Mouse (Mus musculus): ENCODE measurements around the gene Zfp69.

DNA sequence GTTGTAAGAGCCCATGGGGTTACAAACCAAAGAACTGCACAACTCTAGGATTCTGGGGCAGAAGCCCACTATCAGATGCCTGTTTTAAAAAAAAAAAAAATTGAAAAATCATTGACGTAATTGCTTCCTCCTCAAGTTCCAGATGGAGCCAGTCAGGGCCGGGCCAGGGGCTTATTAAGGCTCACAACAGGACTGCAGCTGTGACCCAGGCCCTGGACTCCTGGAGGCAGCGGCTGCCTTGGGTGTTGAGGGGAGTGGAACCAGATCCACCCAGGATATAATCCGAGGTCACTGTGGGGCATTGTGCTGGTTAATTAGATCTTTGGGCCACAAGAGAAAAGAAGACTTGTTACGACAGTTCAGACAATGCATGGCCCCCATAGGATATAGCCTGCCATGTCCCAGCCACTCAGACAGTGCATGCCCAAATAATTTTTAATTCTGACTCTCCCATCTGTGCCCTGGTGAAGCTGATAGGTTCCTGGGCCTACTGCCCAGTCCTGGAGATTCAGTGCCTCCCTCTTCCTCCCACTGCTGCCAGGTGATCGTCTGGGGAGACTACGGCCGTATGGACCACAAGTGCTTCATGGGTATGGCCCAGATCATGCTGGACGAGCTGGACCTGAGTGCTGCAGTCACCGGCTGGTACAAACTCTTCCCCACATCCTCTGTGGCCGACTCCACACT, 60.6 kb downstream of the Zfp69 start:
- no peak for TF ChIP-seq EP300 (IDR thresholded peaks at IDR 0.05; ENCODE audit: insufficient read depth, low read depth, low read length)
- no peak for TF ChIP-seq POLR2A (IDR thresholded peaks at IDR 0.05; ENCODE audit: insufficient read depth, low read length)
- no peak for TF ChIP-seq CTCF (IDR thresholded peaks at IDR 0.05; ENCODE audit: low read depth, low read length)

All from ES-Bruce4 (cell line).